Comparison of ENCODE assay signal across 9 mouse cellular contexts in the genomic region with DNA sequence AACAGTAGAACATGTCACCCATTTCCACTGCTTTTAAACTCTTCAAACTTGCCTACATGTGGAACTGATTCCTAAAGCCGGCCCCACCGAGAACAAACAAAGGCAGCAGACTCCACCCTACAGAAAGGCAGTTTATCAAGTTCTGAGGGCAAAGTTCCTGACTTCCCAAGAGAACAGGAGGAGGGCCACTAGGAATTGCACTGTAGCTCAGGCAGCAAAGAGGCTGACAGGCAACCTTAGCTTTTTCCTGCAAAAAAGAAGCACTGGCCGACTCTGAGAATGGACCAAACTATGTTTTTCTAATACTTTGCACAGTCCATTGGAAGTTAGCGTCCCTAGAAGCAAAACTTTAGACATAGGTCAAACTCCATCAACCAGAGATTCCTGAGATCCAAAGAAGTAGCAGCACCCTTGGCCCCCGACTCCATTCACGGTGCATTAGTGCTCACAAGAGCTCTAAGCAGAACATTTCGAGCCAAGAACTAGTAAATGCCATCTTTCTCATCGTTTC. TPM values are rescaled to one million over a fixed set of nuclear protein-coding genes. Genes with fewer than 3 reads are reported as not detected.
DNase-seq lines count a peak whose midpoint lies in the region; ATAC-seq and TF ChIP-seq lines count a peak whose summit lies in the region.
"Had no signal": no experiment of that assay in that cellular context is flagged by ENCODE, and none has a peak within 500 bp of the region (broad histone marks: within the 10 kb centered on the region; RNA-seq: fewer than 3 reads in every experiment).

No protein-coding gene starts in this region.

- TF ChIP-seq CTCF in intestine, postnatal 0 days (IDR thresholded peaks at IDR 0.05; ENCODE audit: low read depth): no peak
- no peak for TF ChIP-seq CTCF in olfactory bulb, adult 2 months (IDR thresholded peaks at IDR 0.05; ENCODE audit: insufficient read depth, low read depth, low read length)

- peak; percentile 68 for DNase-seq in embryo, embryonic 11 days
- DNase-seq in left cerebral cortex, postnatal 10 days (ENCODE audit: extremely low spot score in 1 of 2, low spot score in 2 of 2): no peak
- DNase-seq in left cerebral cortex, postnatal 25 days (ENCODE audit: low spot score in 2 of 2): no peak

- H3K36me3 ChIP-seq in forebrain, embryonic 15.5 days: no peaks in the 10 kb centered on the region
- H3K36me3 ChIP-seq in intestine, postnatal 0 days (ENCODE audit: control insufficient read depth, insufficient read depth): no peaks in the 10 kb centered on the region
- H3K36me3 ChIP-seq in liver, embryonic 16.5 days (ENCODE audit: control insufficient read depth, insufficient read depth): no peaks in the 10 kb centered on the region

- ATAC-seq in forebrain, embryonic 15.5 days (replicated peaks): no peak
- peak; percentile 88 for ATAC-seq in intestine, postnatal 0 days
- ATAC-seq in liver, embryonic 16.5 days (ENCODE audit: low read depth): peak; percentile 69
- no peak for ATAC-seq in megakaryocyte-erythroid progenitor cell, adult 5-6 weeks (replicated peaks; ENCODE audit: low FRiP score, low TSS enrichment, poor library complexity, severe bottlenecking)

- peaks cover 50% of the 10 kb centered on the region for H3K4me1 ChIP-seq in forebrain, embryonic 15.5 days
- peaks cover 45% of the 10 kb centered on the region for H3K4me1 ChIP-seq in intestine, postnatal 0 days (replicated peaks; ENCODE audit: control insufficient read depth, insufficient read depth, low read length)
- peaks cover 46% of the 10 kb centered on the region for H3K4me1 ChIP-seq in liver, embryonic 16.5 days (ENCODE audit: control insufficient read depth, low read depth, low read length)
- H3K4me1 ChIP-seq in olfactory bulb, adult 2 months (ENCODE audit: control insufficient read depth, insufficient read depth, low read length): peaks cover 12% of the 10 kb centered on the region; the same call in 1 of the 2 replicates

- H3K9ac ChIP-seq in forebrain, embryonic 15.5 days (replicated peaks): no peak overlapping the region
- peak overlapping the region; percentile 5; the same call in 1 of the 2 replicates for H3K9ac ChIP-seq in intestine, postnatal 0 days (ENCODE audit: low read depth, low read length)
- no peak overlapping the region; the same call in 1 of the 2 replicates for H3K9ac ChIP-seq in liver, embryonic 16.5 days (ENCODE audit: low read depth, low read length)

- TF ChIP-seq POLR2A in olfactory bulb, adult 2 months (IDR thresholded peaks at IDR 0.05; ENCODE audit: insufficient read depth, low read depth, low read length): no peak

- 0 out of 2 replicates have a peak overlapping the region, but pooled peaks have one; percentile 18 for H3K4me2 ChIP-seq in forebrain, embryonic 15.5 days (replicated peaks)
- H3K4me2 ChIP-seq in intestine, postnatal 0 days (replicated peaks; ENCODE audit: low read depth): peak overlapping the region; percentile 60
- H3K4me2 ChIP-seq in liver, embryonic 16.5 days (ENCODE audit: low read depth, low read length): peak overlapping the region; percentile 17

- no peak overlapping the region for H3K4me3 ChIP-seq in forebrain, embryonic 15.5 days
- peak overlapping the region; percentile 14 for H3K4me3 ChIP-seq in intestine, postnatal 0 days (ENCODE audit: low read depth, low read length)
- no peak overlapping the region for H3K4me3 ChIP-seq in liver, embryonic 16.5 days (ENCODE audit: low read depth, low read length)
- H3K4me3 ChIP-seq in olfactory bulb, adult 2 months (ENCODE audit: insufficient read depth, low read depth, low read length): no peak overlapping the region

- H3K27ac ChIP-seq in forebrain, embryonic 15.5 days (replicated peaks): peak overlapping the region; percentile 85
- H3K27ac ChIP-seq in intestine, postnatal 0 days (ENCODE audit: low read depth, low read length): peak overlapping the region; percentile 93
- H3K27ac ChIP-seq in liver, embryonic 16.5 days (ENCODE audit: low read length): peak overlapping the region; percentile 86
- peak overlapping the region; percentile 69 for H3K27ac ChIP-seq in olfactory bulb, adult 2 months (ENCODE audit: insufficient read depth, low read depth, low read length)

- intact Hi-C loops in left cerebral cortex, postnatal 10 days (cut with DNase I): no loop called here
- intact Hi-C loops in left cerebral cortex, postnatal 25 days (cut with DNase I): no loop called here

- 39% methylated on average over 8 of the region's 8 CpGs for WGBS in forebrain, embryonic 15.5 days
- 11% methylated on average over 8 of the region's 8 CpGs for WGBS in intestine, postnatal 0 days
- 39% methylated on average over 8 of the region's 8 CpGs for WGBS in liver, embryonic 16.5 days (ENCODE audit: insufficient replicate concordance)
- WGBS in olfactory bulb, adult 2 months: 26% methylated on average over 8 of the region's 8 CpGs

- no peaks in the 10 kb centered on the region for H3K27me3 ChIP-seq in forebrain, embryonic 15.5 days
- no peaks in the 10 kb centered on the region for H3K27me3 ChIP-seq in intestine, postnatal 0 days (replicated peaks; ENCODE audit: control insufficient read depth, insufficient read depth, low read length)
- H3K27me3 ChIP-seq in liver, embryonic 16.5 days (ENCODE audit: control insufficient read depth, insufficient read depth, low read depth, low read length): no peaks in the 10 kb centered on the region

- H3K9me3 ChIP-seq in forebrain, embryonic 15.5 days: no peaks in the 10 kb centered on the region
- H3K9me3 ChIP-seq in intestine, postnatal 0 days (ENCODE audit: control insufficient read depth): no peaks in the 10 kb centered on the region
- no peaks in the 10 kb centered on the region for H3K9me3 ChIP-seq in liver, embryonic 16.5 days (replicated peaks; ENCODE audit: control insufficient read depth, low read length)

RNA-seq across cellular contexts. Expression of a gene that starts 14.3 kb away (rescaled TPM):
- polyA plus RNA-seq in forebrain, embryonic 15.5 days (2015; fragmentation: Nextera tagmentation; extraction: Ambion mirVana): 35.7 and 38.1 TPM in 2 replicates
- 45.4 and 46.1 TPM in 2 replicates for polyA plus RNA-seq in intestine, postnatal 0 days (2015; fragmentation: Nextera tagmentation; extraction: Ambion mirVana)
- polyA plus RNA-seq in liver, embryonic 16.5 days (2015; fragmentation: Nextera tagmentation; extraction: Ambion mirVana): 14.9 and 16.0 TPM in 2 replicates
- not detected in 2 replicates for polyA plus RNA-seq in olfactory bulb, adult 2 months (2012; ENCODE audit: insufficient read depth, insufficient read length, low replicate concordance, missing spikeins)
- 10 to 100 TPM; 61.3 to 64.7 TPM for total RNA-seq in left cerebral cortex, postnatal 10 days (2021)
- 10 to 100 TPM; 69.0 to 69.4 TPM for total RNA-seq in left cerebral cortex, postnatal 25 days (2021)
- 24.2 and 27.2 TPM in 2 replicates for total RNA-seq in megakaryocyte-erythroid progenitor cell, adult 5-6 weeks (2014; fragmentation: Nextera tagmentation)
- 14.9 and 20.1 TPM in 2 replicates for total RNA-seq in megakaryocyte-erythroid progenitor cell, adult 5-6 weeks (2017)

RNA-seq across cellular contexts. Expression of a gene that starts 22.6 kb away (rescaled TPM):
- 0.36 and 0.41 TPM in 2 replicates for polyA plus RNA-seq in forebrain, embryonic 15.5 days (2015; fragmentation: Nextera tagmentation; extraction: Ambion mirVana)
- polyA plus RNA-seq in intestine, postnatal 0 days (2015; fragmentation: Nextera tagmentation; extraction: Ambion mirVana): 0.07 TPM in 1 of 2 replicates, not detected in the other
- 0.04 TPM in 2 replicates for polyA plus RNA-seq in liver, embryonic 16.5 days (2015; fragmentation: Nextera tagmentation; extraction: Ambion mirVana)
- polyA plus RNA-seq in olfactory bulb, adult 2 months (2012; ENCODE audit: insufficient read depth, insufficient read length, low replicate concordance, missing spikeins): not detected in 2 replicates
- total RNA-seq in left cerebral cortex, postnatal 10 days (2021): not detected
- total RNA-seq in left cerebral cortex, postnatal 25 days (2021): not detected
- total RNA-seq in megakaryocyte-erythroid progenitor cell, adult 5-6 weeks (2014; fragmentation: Nextera tagmentation): not detected in 2 replicates
- not detected in 2 replicates for total RNA-seq in megakaryocyte-erythroid progenitor cell, adult 5-6 weeks (2017)
- total RNA-seq: common myeloid progenitor, adult 5-6 weeks had no signal

RNA-seq across cellular contexts. Expression of a gene that starts 34.3 kb away (rescaled TPM):
- 251 and 270 TPM in 2 replicates for polyA plus RNA-seq in forebrain, embryonic 15.5 days (2015; fragmentation: Nextera tagmentation; extraction: Ambion mirVana)
- 83.4 and 90.7 TPM in 2 replicates for polyA plus RNA-seq in intestine, postnatal 0 days (2015; fragmentation: Nextera tagmentation; extraction: Ambion mirVana)
- 66.4 and 73.3 TPM in 2 replicates for polyA plus RNA-seq in liver, embryonic 16.5 days (2015; fragmentation: Nextera tagmentation; extraction: Ambion mirVana)
- polyA plus RNA-seq in olfactory bulb, adult 2 months (2012; ENCODE audit: insufficient read depth, insufficient read length, low replicate concordance, missing spikeins): not detected in 2 replicates
- total RNA-seq in left cerebral cortex, postnatal 10 days (2021): 10 to 100 TPM; 71.0 to 73.0 TPM
- 10 to 100 TPM; 31.7 to 39.6 TPM for total RNA-seq in left cerebral cortex, postnatal 25 days (2021)
- 164 and 169 TPM in 2 replicates for total RNA-seq in megakaryocyte-erythroid progenitor cell, adult 5-6 weeks (2014; fragmentation: Nextera tagmentation)
- 70.6 and 79.2 TPM in 2 replicates for total RNA-seq in megakaryocyte-erythroid progenitor cell, adult 5-6 weeks (2017)

RNA-seq across cellular contexts. Expression of a gene that starts 41.6 kb away (rescaled TPM):
- polyA plus RNA-seq in forebrain, embryonic 15.5 days (2015; fragmentation: Nextera tagmentation; extraction: Ambion mirVana): not detected in 2 replicates
- polyA plus RNA-seq in intestine, postnatal 0 days (2015; fragmentation: Nextera tagmentation; extraction: Ambion mirVana): not detected in 2 replicates
- polyA plus RNA-seq in liver, embryonic 16.5 days (2015; fragmentation: Nextera tagmentation; extraction: Ambion mirVana): not detected in 2 replicates
- polyA plus RNA-seq in olfactory bulb, adult 2 months (2012; ENCODE audit: insufficient read depth, insufficient read length, low replicate concordance, missing spikeins): not detected in 2 replicates
- 10 to 100 TPM in 1 of 2 experiments, 1 to 10 TPM in 1; 6.7 to 11.1 TPM for total RNA-seq in left cerebral cortex, postnatal 10 days (2021)
- total RNA-seq in left cerebral cortex, postnatal 25 days (2021): 1 to 10 TPM; 7.7 to 10.0 TPM
- 0.82 TPM in 1 of 2 replicates, not detected in the other for total RNA-seq in megakaryocyte-erythroid progenitor cell, adult 5-6 weeks (2014; fragmentation: Nextera tagmentation)
- not detected in 2 replicates for total RNA-seq in megakaryocyte-erythroid progenitor cell, adult 5-6 weeks (2017)

RNA-seq across cellular contexts. Expression of a gene that starts 41.9 kb away (rescaled TPM):
- 51.7 and 54.7 TPM in 2 replicates for polyA plus RNA-seq in forebrain, embryonic 15.5 days (2015; fragmentation: Nextera tagmentation; extraction: Ambion mirVana)
- polyA plus RNA-seq in intestine, postnatal 0 days (2015; fragmentation: Nextera tagmentation; extraction: Ambion mirVana): 20.6 and 21.0 TPM in 2 replicates
- 17.1 TPM in 2 replicates for polyA plus RNA-seq in liver, embryonic 16.5 days (2015; fragmentation: Nextera tagmentation; extraction: Ambion mirVana)
- polyA plus RNA-seq in olfactory bulb, adult 2 months (2012; ENCODE audit: insufficient read depth, insufficient read length, low replicate concordance, missing spikeins): not detected in 2 replicates
- 10 to 100 TPM; 36.1 to 36.8 TPM for total RNA-seq in left cerebral cortex, postnatal 10 days (2021)
- 10 to 100 TPM; 30.4 to 32.0 TPM for total RNA-seq in left cerebral cortex, postnatal 25 days (2021)
- total RNA-seq in megakaryocyte-erythroid progenitor cell, adult 5-6 weeks (2014; fragmentation: Nextera tagmentation): 29.3 and 38.1 TPM in 2 replicates
- total RNA-seq in megakaryocyte-erythroid progenitor cell, adult 5-6 weeks (2017): 26.8 and 30.1 TPM in 2 replicates

Comparison
In these comparisons a context has a peak if more than half of its experiments do, and no peak if none do; other contexts are left out.
1. ATAC-seq: peak in intestine, postnatal 0 days (single experiment) and liver, embryonic 16.5 days (single experiment); none in forebrain, embryonic 15.5 days (single experiment) and megakaryocyte-erythroid progenitor cell, adult 5-6 weeks (single experiment).
2. Peak in every context shown above with its lines, with median percentiles within 50 percentile points of each other: H3K27ac ChIP-seq and H3K4me2 ChIP-seq.